Mouse (Mus musculus) adrenal gland, postnatal 14 days (tissue): ENCODE data around the gene Rhag. TPM values are rescaled to one million over a fixed set of nuclear protein-coding genes. Genes with fewer than 3 reads are reported as not detected.

Experiments
- DNase-seq: peaks from one replicate; pipeline ENCODE4 v3.0.0; 2021; ENCODE audit warnings: mixed read lengths
- long read RNA-seq, 2 experiments: library from polyadenylated mRNA; stranded (forward); transcript quantifications; one replicate each; pipeline ENCODE4 v2.0.0; 2021
- total RNA-seq: library from RNA; stranded (reverse); gene quantifications from 2 replicates; pipeline ENCODE4 v1.2.3, GENCODE M21; 2021

The Rhag gene
- total RNA-seq, result 0.98 and 4.2 TPM in 2 replicates
- long read RNA-seq, experiment 1, result 0 reads
- long read RNA-seq, experiment 2, partial matches to known transcripts, result 0 of 2 reads
- long read RNA-seq, experiment 2, other reads (novel, unspliced or antisense), result 0 of 2 reads

- DNase-seq, result no peak
These were observed at the start of gene Rhag for GRCm38 (mm10) chr17:40810934-40811333. Rhag (plus strand) TSS chr17:40811126.

- DNase-seq, result no peak
These were observed 47.3 kb upstream of the Rhag start for GRCm38 (mm10) chr17:40763662-40764061.

GRCm38 (mm10) chr17:40767120-40767519, 43.8 kb upstream of the Rhag start:
- no peak for DNase-seq

- DNase-seq, result no peak
These were observed 21.0 kb upstream of the Rhag start for GRCm38 (mm10) chr17:40789877-40790276.

- peak; percentile 19 for DNase-seq
These were observed 16.7 kb upstream of the Rhag start for GRCm38 (mm10) chr17:40793921-40794854.

GRCm38 (mm10) chr17:40802707-40803340, 8.1 kb upstream of the Rhag start:
- DNase-seq, result no peak

GRCm38 (mm10) chr17:40806550-40806949, 4.4 kb upstream of the Rhag start:
- no peak for DNase-seq

GRCm38 (mm10) chr17:40806953-40807572, 3.9 kb upstream of the Rhag start, which contains the start of gene Crisp2:
Crisp2 (minus strand) TSS chr17:40807003.
- no peak for DNase-seq

- no peak for DNase-seq
These were observed 2.9 kb upstream of the Rhag start for GRCm38 (mm10) chr17:40808071-40808470.

GRCm38 (mm10) chr17:40811560-40811959, 634 bp downstream of the Rhag start:
- no peak for DNase-seq

GRCm38 (mm10) chr17:40812259-40812658, 1.3 kb downstream of the Rhag start:
- no peak for DNase-seq

GRCm38 (mm10) chr17:40817340-40817943, 6.5 kb downstream of the Rhag start:
- no peak for DNase-seq

- DNase-seq, result no peak
These were observed 10.6 kb downstream of the Rhag start for GRCm38 (mm10) chr17:40821477-40821876.

- no peak for DNase-seq
These were observed 12.9 kb downstream of the Rhag start for GRCm38 (mm10) chr17:40823817-40824216.

- peak; percentile 63 for DNase-seq
These were observed 13.6 kb downstream of the Rhag start for GRCm38 (mm10) chr17:40824549-40824948.

GRCm38 (mm10) chr17:40831870-40832269, 20.9 kb downstream of the Rhag start:
- DNase-seq, result no peak

- DNase-seq, result peak; percentile 22
These were observed 26.4 kb downstream of the Rhag start for GRCm38 (mm10) chr17:40837308-40837707.

GRCm38 (mm10) chr17:40855065-40855464, 44.1 kb downstream of the Rhag start:
- DNase-seq, result no peak

- DNase-seq, result no peak
These were observed 58.2 kb downstream of the Rhag start for GRCm38 (mm10) chr17:40868952-40869747.

GRCm38 (mm10) chr17:40872626-40873025, 61.7 kb downstream of the Rhag start:
- no peak for DNase-seq

GRCm38 (mm10) chr17:40873582-40874011, 62.7 kb downstream of the Rhag start:
- DNase-seq, result peak; percentile 26
